Mouse (Mus musculus): Measurements from ENCODE around the gene Dnm1.

Dnm1 gene

GRCm38 (mm10) chr2:32258887-32259533 lies 94.1 kb downstream of the Dnm1 start:
- peak; percentile 79 for DNase-seq

Data from kidney, adult 11 months (tissue).